Mouse (Mus musculus) left cerebral cortex, postnatal 36 days (tissue): ENCODE measurements at regions not wholly inside any gene's neighbourhood (a gene's known extent, or its start where the extent isn't known, plus 50 kb on each side); places are given as distances from the start of the nearest gene placed in this dataset.
"Not testable (repeated sequence)": the region's sequence is repeated elsewhere in the genome, so short reads cannot be mapped to it uniquely, and the experiment has no call there.

ENCODE experiments used
- DNase-seq, 2 experiments: peaks; one replicate each; pipeline ENCODE4 v3.0.0; 2021 to 2022; ENCODE audit warnings: low spot score in 2 of 2, mixed read lengths in 1 of 2
- intact Hi-C: fragments of 180-260 bp; cut with DNase I; formaldehyde crosslinking; loops from one replicate; pipeline ENCODE4 v1.15.1; 2025

- intact Hi-C loops = no loop called here
- DNase-seq = no peak
These were observed 284.9 kb upstream of the Adgra3 start for GRCm38 (mm10) chr5:50343681-50344080.

DNA sequence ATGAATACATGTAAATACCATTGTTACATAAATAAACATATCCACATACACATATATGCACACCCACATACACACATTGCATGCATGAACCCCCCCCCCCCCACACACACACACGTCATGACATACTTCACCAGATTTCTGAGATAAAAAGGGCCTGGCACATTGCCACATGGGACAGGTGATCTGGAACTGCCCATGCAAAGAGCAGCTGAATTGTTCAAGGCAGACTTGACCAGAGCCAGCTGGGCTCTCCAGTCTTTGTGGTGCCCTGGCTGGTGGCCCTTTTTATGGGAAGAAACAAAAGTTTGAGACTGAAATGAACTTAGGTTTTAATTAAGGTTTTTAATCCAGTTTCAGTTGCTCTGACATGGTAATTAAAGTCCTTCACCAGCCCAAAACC, 250.7 kb upstream of the Adgra3 start:
- no peak for DNase-seq
- intact Hi-C loops = no loop called here

DNA sequence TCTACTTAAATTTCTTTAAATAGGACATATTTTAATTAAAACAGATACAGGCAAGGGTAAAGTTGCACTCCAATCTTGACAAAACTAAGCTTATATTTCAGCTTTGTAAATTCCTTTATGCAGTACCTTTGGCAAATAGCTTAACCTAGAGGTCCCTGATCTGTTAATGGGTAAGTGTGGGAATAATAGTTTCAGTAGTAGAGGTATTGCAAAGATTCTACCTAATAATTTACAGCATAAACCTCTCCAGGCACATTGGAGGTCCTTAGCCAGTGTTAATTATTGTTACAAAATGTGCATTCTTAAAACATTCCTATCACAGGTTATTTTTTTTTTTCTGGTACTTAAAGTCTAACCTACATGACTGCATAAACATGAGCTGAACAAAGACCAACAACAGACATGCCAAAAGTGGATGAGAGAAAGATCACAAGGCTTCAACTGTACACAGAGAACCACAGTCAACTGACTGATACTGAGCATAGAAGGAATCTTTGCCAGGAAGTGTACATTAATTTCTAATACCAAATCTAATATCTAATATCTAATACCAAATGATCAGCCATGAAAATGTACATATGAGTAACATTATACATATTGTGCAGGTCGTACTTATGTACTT, 245.2 kb upstream of the Adgra3 start:
- intact Hi-C loops = no loop called here
- DNase-seq = no peak

DNA sequence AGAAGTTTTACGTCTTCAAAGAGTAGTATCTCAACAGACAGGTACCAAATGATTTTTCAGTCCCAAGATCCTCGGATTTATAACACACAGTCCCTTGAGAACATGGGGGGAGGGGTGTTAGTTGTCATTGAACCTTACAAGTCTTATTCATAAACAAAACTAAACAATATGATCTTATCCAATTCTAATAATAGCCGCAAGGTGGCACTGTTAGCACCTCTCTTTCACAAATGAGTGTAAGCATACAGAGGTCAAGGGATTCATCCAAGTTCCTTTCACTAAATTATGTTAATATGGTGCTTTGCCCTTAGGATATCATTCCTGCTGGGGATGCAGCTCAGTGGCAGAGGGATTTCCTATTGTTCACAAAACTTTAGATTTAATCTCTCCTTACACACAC, 235.0 kb upstream of the Adgra3 start:
- no peak for DNase-seq
- intact Hi-C loops = no loop called here

DNA sequence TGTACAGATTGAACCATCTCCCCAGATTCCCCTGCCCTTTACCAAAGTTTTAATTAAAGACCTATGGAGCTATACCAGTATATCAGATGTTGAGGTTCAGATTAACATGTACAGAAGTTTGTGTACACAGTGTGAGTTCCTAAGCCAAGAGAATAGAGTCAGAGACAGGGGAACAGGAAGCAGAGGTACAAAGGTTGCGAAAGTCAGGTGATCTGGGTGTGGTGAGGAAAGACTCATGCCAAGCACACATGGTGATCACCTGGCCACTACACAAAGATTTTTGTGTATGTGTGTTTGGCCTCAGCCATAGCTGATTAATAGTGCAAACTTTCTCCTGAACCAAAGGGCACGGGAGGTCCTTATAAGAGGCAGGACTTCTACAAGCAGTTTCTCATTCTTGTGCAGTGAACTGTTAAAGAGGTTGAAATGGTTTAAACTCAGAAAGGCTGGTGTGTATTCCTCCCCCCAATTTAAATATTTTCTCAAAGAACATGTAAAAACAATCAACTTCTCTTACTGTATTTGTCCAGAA, 232.1 kb upstream of the Adgra3 start:
- intact Hi-C loops = no loop called here
- no peak for DNase-seq

- DNase-seq = no peak
- intact Hi-C loops = no loop called here
These were observed 201.6 kb upstream of the Adgra3 start for GRCm38 (mm10) chr5:50260417-50260816.

- no peak for DNase-seq
- intact Hi-C loops = no loop called here
These were observed 199.2 kb upstream of the Adgra3 start for GRCm38 (mm10) chr5:50258017-50258416.

DNA sequence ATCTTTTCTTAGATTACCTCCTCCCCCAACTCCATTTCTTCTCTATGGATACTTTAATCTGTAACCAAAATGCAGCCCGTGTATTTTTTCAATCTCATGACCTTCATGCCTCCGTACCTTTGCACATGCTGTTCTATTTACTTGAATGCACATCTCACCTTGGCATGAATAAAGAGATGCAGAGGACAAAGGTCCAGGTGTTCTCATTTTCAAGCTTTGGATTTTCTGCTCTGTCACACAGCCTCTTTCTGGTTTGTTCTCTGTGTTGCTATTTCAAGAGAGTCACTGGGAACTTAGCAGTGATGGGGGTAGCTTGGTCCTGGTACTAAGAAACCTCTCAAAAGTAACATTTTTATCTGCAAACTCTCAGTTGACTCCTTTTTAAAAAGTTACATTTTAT, 175.3 kb upstream of the Adgra3 start:
- intact Hi-C loops = no loop called here
- DNase-seq = no peak

GRCm38 (mm10) chr5:50216956-50217355, 158.2 kb upstream of the Adgra3 start:
- intact Hi-C loops = no loop called here
- no peak for DNase-seq

- intact Hi-C loops = loop anchor here (1.0 kb wide), 1 partner anchor 242 kb away; no protein-coding TSS in a partner anchor
- no peak for DNase-seq
These were observed 157.2 kb upstream of the Adgra3 start for GRCm38 (mm10) chr5:50215960-50216359.

DNA sequence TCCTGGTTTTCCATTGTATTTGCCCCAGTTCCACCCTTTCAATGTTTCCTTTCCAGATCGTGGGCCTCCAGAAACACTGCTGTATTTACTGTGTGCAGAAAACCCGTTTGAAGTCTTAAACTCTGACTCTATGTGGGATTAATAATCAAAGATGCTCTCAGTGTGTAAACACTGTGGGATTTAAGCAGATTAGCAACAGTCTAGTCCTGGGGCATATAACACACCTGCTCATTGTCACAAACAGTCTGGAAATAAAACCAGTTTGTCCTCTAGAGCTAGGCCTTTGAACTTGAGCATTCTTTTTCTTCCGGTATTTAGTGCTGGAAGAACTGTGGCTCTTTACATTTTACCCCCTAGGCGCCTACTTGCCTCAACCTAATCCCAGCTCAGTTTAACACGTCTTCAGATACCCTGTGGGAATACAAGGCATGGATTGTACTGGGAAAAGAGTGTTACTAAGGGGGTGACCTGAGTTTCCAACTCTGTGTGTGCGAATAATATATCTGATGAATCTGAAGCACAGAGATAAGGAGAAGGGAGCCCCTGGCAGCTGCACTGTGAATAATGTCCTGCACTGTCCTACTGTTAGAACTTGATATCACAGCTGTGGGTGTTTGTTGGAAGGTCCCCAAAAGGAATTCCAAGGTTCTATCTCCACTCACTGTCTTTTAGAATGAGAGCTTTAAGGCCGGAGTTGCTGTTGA, 143.7 kb upstream of the Adgra3 start:
- DNase-seq = no peak
- intact Hi-C loops = no loop called here

DNA sequence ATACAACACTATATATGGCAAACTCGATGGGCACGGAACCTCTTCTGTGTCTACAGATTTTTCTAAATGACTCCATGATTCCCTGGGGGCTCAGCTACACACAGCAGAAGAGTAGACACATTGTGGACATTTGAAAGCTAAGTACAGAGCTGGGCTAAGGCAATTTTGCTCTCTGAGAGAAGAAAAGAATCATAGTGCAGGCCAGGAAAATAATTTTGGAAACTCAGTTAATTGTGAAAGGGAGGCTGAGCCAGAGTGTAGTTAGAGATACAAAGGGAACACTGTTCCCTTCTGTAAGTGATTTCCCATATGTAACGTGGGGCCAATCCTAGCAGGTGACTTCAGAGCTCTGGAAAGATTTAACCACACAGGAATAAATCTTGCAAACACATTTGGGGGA, 137.6 kb upstream of the Adgra3 start:
- no peak for DNase-seq
- intact Hi-C loops = no loop called here

DNA sequence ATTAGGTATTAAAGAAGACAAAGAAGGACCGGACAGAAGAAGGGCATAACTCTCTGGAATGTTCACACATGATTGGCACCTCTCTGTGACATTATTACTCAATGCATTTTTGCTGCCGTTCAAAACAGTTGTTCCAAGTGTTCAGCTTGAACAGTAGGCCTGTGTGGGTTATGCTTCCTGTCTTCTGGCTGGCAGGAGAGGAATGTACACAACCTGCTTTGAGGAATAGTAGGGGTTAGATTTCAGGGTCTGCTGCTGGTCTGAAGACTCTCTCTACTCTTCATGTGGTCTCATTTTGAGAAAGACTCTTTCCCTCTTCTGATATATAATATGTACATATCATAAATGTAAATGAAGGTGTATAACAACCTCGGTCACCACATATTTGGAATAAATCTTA, 137.2 kb upstream of the Adgra3 start:
- DNase-seq = no peak
- intact Hi-C loops = no loop called here

DNA sequence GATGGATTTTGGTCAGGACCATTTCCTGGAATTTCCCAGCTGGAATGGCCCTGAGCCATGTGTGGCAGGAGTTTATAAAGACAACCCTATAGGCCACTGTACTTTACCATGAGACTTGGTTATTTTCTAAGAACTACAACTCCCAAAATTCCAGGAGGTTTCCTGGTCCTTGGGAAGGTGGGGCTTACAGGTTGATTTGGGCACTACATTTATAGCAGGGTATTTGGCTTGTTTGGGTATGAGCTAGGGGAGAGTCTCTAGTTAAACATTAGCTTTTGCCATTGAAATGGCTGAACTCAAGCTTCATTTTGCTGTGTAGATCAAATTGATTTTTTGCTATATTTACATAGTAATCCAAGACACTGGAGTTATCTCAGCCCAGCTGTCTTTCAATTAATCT, 130.6 kb upstream of the Adgra3 start:
- no peak for DNase-seq
- intact Hi-C loops = no loop called here

DNA sequence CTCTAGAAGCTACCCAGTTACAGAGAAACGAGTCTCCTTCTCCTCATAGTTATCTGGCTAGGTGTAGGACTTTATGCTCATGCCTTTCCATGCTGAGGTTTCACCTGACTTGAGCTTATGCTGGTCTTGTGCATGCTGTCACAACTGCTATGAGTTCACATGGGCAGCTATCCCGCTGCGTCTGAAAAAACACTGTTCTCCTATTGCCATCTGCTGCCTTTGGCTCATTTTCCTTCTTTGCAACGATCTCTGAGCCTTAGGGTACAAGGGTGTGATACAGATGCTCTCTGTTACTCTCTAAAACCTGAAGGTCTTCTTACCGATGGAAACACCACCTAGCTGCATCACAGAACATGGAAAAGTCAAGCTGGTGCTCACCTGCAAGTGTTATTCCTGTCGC, 123.9 kb upstream of the Adgra3 start:
- intact Hi-C loops = no loop called here
- no peak for DNase-seq

DNA sequence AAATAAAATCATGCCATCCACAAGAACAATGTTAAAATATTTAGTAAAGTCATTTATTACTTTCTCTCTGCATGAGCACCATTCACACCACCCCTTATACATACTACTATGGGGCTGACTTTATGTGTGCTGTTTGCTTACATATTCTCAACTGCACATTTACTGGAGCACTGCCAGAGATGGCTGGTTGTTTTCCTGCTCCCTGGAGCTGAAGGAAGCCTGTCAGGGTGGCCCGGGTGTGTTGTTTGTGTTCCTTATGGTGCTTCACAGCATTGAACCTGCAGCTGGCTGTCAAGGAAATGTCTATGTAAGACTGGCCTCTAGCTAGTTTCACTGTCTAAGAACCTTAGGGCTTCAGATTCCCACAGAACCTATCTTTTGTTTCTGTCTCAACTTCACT, 97.8 kb upstream of the Adgra3 start:
- intact Hi-C loops = no loop called here
- no peak for DNase-seq

DNA sequence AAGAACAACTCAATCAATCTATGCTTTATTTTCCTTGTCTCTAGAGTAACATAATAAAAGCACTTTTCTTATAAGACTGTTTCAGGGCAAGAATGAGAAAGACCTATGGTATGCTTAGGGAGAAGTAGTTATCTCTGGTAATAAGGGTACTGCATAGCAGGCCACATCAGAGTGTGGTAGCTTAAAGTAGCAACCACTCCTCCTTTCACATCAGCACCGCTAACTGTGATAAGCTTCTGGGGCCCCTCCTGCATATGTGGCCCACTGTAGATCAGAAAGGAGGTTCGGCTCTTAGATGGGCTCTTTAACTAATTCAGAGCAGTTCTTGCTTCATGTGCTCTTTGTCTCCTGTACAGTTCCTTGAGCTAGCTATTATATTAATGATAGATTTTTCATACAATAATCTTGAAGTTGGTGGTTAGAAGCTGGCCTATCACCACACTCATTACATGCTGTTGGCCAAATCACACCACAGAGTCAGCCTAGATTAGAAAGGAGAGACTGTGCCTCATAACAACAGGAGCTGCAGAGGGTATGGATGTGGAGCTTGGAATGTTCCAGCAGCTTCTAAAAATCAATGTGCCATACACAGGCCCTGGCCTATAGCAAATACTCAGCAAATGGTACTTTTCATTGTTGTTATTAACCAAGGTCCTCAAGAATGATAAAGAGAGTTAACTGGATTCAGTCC, 96.5 kb upstream of the Adgra3 start:
- intact Hi-C loops, DNase-seq: not testable (repeated sequence)

GRCm38 (mm10) chr5:50146926-50147325, 88.1 kb upstream of the Adgra3 start:
- intact Hi-C loops = no loop called here
- no peak for DNase-seq

DNA sequence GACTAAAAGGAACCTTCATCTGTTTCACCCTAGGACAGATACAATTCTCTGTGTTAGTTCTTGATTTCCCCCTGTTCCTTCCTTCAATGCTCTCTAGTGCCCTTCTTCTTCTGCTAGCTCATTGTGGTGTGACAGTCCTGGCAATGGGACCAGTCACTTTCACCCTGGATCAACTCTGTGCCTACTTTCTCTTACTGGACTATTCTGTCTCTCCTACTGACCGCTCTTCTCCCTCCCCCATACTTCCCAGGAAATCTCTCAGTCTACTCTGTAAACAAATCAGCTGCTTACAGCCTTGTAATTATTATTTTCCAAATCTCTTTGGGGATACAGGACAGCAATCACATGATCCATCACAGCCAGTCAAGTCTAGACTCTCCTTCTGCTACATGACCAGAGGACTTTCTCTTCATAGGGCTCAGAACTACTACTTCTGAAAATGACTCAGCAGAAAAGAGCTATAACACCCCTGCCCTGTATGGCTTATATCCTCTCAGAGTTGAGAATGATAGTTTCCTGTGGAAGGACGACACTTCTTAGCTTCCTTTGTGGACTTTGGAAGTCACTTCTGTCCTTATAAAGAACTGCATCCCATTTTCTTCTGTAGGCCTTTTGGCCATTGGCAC, 86.8 kb upstream of the Adgra3 start:
- no peak for DNase-seq
- intact Hi-C loops = no loop called here

GRCm38 (mm10) chr5:50130202-50130601, 71.4 kb upstream of the Adgra3 start:
- no peak for DNase-seq

More at GRCm38 (mm10) chr5:50130202-50130601, 71.4 kb upstream of the Adgra3 start:
- intact Hi-C loops = no loop called here
